Mouse (Mus musculus) neutrophil, adult 65 days (primary cell): ENCODE results near the gene Serpina3a. TPM values are rescaled to one million over a fixed set of nuclear protein-coding genes. Genes with fewer than 3 reads are reported as not detected.

Experiments used
- total RNA-seq: library from RNA; stranded (reverse); gene quantifications from 2 replicates; pipeline ENCODE4 v1.2.4, GENCODE M21; 2023

Gene Serpina3a
- total RNA-seq = not detected in 2 replicates

DNA sequence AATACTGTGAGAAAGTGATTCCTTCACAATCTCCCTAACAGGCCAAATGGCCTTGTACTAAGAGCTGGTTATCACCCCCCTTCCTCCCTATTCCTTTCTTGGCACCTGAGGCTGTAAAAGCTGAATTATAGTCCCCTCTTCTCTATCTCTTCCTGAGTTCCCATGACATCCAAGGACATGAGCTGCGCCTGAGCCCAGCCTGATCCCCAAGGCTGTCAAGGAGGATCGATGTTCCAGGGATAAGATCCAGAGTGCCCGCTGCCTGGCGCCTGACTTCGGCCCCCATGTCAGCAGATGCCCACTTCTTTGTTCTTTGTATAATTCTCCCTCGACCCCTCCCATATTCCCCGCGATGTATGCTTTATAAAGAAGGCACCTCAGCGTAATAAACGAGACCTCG lies at the start of gene Serpina3a:
TSS of gene Serpina3a (plus strand) at position 392 of the 400 bp plus-strand sequence.

DNA sequence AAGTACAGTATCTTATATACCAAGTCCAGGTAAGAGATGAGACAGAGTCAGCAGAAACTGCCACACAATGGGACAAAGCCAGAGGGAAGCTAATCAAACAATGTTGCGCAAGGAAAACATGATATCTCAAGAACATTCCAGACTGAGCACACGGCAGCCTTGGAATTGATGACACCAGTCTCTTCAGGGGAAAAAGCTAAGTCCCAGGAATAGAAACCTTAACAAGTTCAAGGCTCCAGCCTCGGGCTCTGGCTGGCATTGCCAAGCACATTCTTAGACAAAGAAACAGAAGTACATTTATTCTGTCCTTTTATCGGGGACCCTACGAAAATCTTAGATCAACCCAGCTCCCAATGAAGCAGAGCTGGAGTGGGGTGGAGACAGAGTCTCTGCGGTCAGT lies 11.8 kb upstream of the Serpina3a start, which contains the start of gene Serpina5:
TSS of gene Serpina5 (plus strand) at position 346 of the 400 bp plus-strand sequence.

GRCm38 (mm10) chr12:104127696-104128095 lies 15.2 kb downstream of the Serpina3a start, which contains the start of gene Serpina3b:
Gene Serpina3b (plus strand): TSS chr12:104127996.

GRCm38 (mm10) chr12:104153656-104154055 lies 41.1 kb downstream of the Serpina3a start, which contains the start of gene Serpina3c:
Gene Serpina3c (minus strand): TSS chr12:104153870.

Other genes starting within 250 kb of the Serpina3a start
- gene Serpina1a, start 249.2 kb upstream of the Serpina3a start, total RNA-seq = 0.57 TPM in 1 of 2 replicates, not detected in the other
- gene Serpina1c, start 207.8 kb upstream of the Serpina3a start, total RNA-seq = 0.34 and 0.35 TPM in 2 replicates
- 0.45 TPM in 1 of 2 replicates, not detected in the other for gene Serpina1e, start 153.7 kb upstream of the Serpina3a start, total RNA-seq
- not detected in 2 replicates for gene Serpina11, start 122.8 kb upstream of the Serpina3a start, total RNA-seq
- not detected in 2 replicates for gene Serpina9, start 99.0 kb upstream of the Serpina3a start, total RNA-seq
- not detected in 2 replicates for gene Serpina12, start 68.3 kb upstream of the Serpina3a start, total RNA-seq
- not detected in 2 replicates for gene Serpina5, start 11.6 kb upstream of the Serpina3a start, total RNA-seq
- gene Serpina3b, start 15.3 kb downstream of the Serpina3a start, total RNA-seq = 0.22 TPM in 1 of 2 replicates, not detected in the other
- gene Serpina3c, start 41.1 kb downstream of the Serpina3a start, total RNA-seq = not detected in 2 replicates
- 0.88 TPM in 1 of 2 replicates, not detected in the other for gene Serpina3f, start 101.8 kb downstream of the Serpina3a start, total RNA-seq
- 0.73 and 2.4 TPM in 2 replicates for gene Serpina3g, start 123.5 kb downstream of the Serpina3a start, total RNA-seq
- not detected in 2 replicates for gene Serpina3i, start 150.4 kb downstream of the Serpina3a start, total RNA-seq
- not detected in 2 replicates for gene Serpina3j, start 201.8 kb downstream of the Serpina3a start, total RNA-seq
- not detected in 2 replicates for gene Serpina3k, start 225.8 kb downstream of the Serpina3a start, total RNA-seq
- not detected in 2 replicates for gene Serpina3m, start 225.8 kb downstream of the Serpina3a start, total RNA-seq